Mouse (Mus musculus): Measurements from ENCODE around the gene Psmb7.

DNA sequence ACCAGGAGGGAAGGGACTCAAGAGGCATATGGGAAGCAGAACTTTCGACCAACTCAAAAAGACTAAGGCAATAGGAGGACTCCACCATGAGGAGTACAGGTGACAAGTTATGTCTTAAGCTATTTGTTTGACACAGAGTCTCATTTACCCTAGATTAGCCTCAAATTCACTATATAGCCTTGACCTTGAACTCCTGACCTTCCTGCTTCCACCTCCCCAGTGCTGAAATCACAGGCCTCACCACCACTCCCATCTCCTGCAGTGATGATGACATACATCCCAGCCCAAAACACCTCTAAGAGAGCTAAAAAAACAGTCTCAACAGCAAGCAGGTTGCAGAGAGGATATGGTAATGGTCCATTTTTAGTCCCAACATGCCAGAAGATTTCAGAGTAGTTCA is 2.1 kb downstream of the Psmb7 start:
- TF ChIP-seq CTCF (IDR thresholded peaks at IDR 0.05; ENCODE audit: low read depth, low read length) (no peak), POLR2A (IDR thresholded peaks at IDR 0.05; ENCODE audit: extremely low read depth, insufficient read depth, low read length) (no peak)
